Mouse (Mus musculus) layer of hippocampus, adult 8-10 months (tissue): ENCODE results near the gene Tmem230. TPM values are rescaled to one million over a fixed set of nuclear protein-coding genes. Genes with fewer than 3 reads are reported as not detected.
"Not testable (repeated sequence)": the region's sequence is repeated elsewhere in the genome, so short reads cannot be mapped to it uniquely, and the experiment has no call there.

Source experiments
- DNase-seq, 2 experiments: peaks; one replicate each; pipeline ENCODE4 v3.0.0; 2022; ENCODE audit warnings: low spot score in 2 of 2
- total RNA-seq, 4 experiments: library from RNA; stranded (reverse); gene quantifications; 2 replicates each; pipeline ENCODE4 v1.2.4; 2022

Tmem230 gene
- 10 to 100 TPM; 26.4 to 34.7 (median 31.1) TPM for total RNA-seq

GRCm38 (mm10) chr2:132247539-132248313 is at the start of gene Tmem230:
Tmem230 (minus strand) TSS chr2:132247807.
- DNase-seq: peak; percentile 93 to 94

- DNase-seq: no peak
These were observed 46.3 kb upstream of the Tmem230 start for GRCm38 (mm10) chr2:132293694-132294450.

GRCm38 (mm10) chr2:132292083-132292482 is 44.5 kb upstream of the Tmem230 start:
- DNase-seq: peak; percentile 62 to 63

GRCm38 (mm10) chr2:132291265-132291664 is 43.7 kb upstream of the Tmem230 start:
- no peak for DNase-seq

GRCm38 (mm10) chr2:132290808-132291207 is 43.2 kb upstream of the Tmem230 start:
- DNase-seq: no peak

- not testable (repeated sequence) for DNase-seq
These were observed 41.6 kb upstream of the Tmem230 start for GRCm38 (mm10) chr2:132289213-132289612.

- no peak for DNase-seq
These were observed 38.9 kb upstream of the Tmem230 start for GRCm38 (mm10) chr2:132286376-132287076.

- DNase-seq: not testable (repeated sequence)
These were observed 38.1 kb upstream of the Tmem230 start for GRCm38 (mm10) chr2:132285722-132286121.

- DNase-seq: no peak
These were observed 37.0 kb upstream of the Tmem230 start for GRCm38 (mm10) chr2:132284492-132285139.

- DNase-seq: no peak
These were observed 35.8 kb upstream of the Tmem230 start for GRCm38 (mm10) chr2:132283236-132284070.

GRCm38 (mm10) chr2:132282453-132283174 is 35.0 kb upstream of the Tmem230 start:
- DNase-seq: no peak

- no peak for DNase-seq
These were observed 34.2 kb upstream of the Tmem230 start for GRCm38 (mm10) chr2:132281560-132282452.

- DNase-seq: no peak
These were observed 33.0 kb upstream of the Tmem230 start for GRCm38 (mm10) chr2:132280518-132281120.

- no peak for DNase-seq
These were observed 32.4 kb upstream of the Tmem230 start for GRCm38 (mm10) chr2:132279978-132280377.

- no peak for DNase-seq
These were observed 31.8 kb upstream of the Tmem230 start for GRCm38 (mm10) chr2:132279336-132279882.

- DNase-seq: no peak
These were observed 30.8 kb upstream of the Tmem230 start for GRCm38 (mm10) chr2:132278273-132278853.

- DNase-seq: no peak
These were observed 28.6 kb upstream of the Tmem230 start for GRCm38 (mm10) chr2:132276249-132276648.

- no peak for DNase-seq
These were observed 27.9 kb upstream of the Tmem230 start for GRCm38 (mm10) chr2:132275527-132275926.
